Mouse (Mus musculus) G1E (cell line): ENCODE data around the gene Opn4. TPM values are rescaled to one million over a fixed set of nuclear protein-coding genes. Genes with fewer than 3 reads are reported as not detected.

Experiments used
- ATAC-seq: 2 replicates; pipeline ENCODE4 v1.8.0; 2016; ENCODE audit warnings: mild to moderate bottlenecking; ENCODE audit not compliant: insufficient number of reproducible peaks, poor library complexity, low FRiP score, severe bottlenecking; ENCODE audit errors: extremely low read depth
- DNase-seq: peaks from one replicate; pipeline ENCODE4 v3.0.0; 2012; ENCODE audit warnings: low spot score
- H3K27me3 ChIP-seq: 2 replicates; pipeline ENCODE4 v1.6.1; 2012; ENCODE audit warnings: mild to moderate bottlenecking, low read length, inconsistent platforms; ENCODE audit not compliant: insufficient read depth
- H3K36me3 ChIP-seq: replicated peaks from 2 replicates; pipeline ENCODE3; 2012; ENCODE audit warnings: mild to moderate bottlenecking, inconsistent platforms
- H3K4me1 ChIP-seq: 2 replicates; pipeline ENCODE4 v1.6.1; 2012; ENCODE audit warnings: low read depth, low read length, inconsistent platforms, mixed read lengths; ENCODE audit not compliant: insufficient read depth
- H3K4me3 ChIP-seq: 2 replicates; pipeline ENCODE4 v1.5.1; 2012; ENCODE audit warnings: low read depth, mild to moderate bottlenecking, inconsistent platforms, low read length, moderate library complexity, mixed read lengths
- H3K9me3 ChIP-seq: replicated peaks from 2 replicates; pipeline ENCODE4 v1.6.1; 2012; ENCODE audit warnings: inconsistent platforms
- CTCF ChIP-seq: IDR thresholded peaks from 2 replicates; pipeline ENCODE4 v1.5.1; 2012; ENCODE audit warnings: low read depth, low read length, inconsistent platforms, mixed read lengths
- GATA1 ChIP-seq: IDR thresholded peaks from 2 replicates; pipeline ENCODE4 v1.6.1; 2012; ENCODE audit warnings: borderline replicate concordance, low read length, inconsistent platforms, mixed read lengths
- GATA2 ChIP-seq: IDR thresholded peaks from 2 replicates; pipeline ENCODE4 v1.6.1; 2012; ENCODE audit warnings: low read depth, low read length, inconsistent platforms, borderline replicate concordance
- POLR2AphosphoS5 ChIP-seq: IDR thresholded peaks from 2 replicates; pipeline ENCODE4 v1.6.1; 2012; ENCODE audit warnings: low read depth, low read length, inconsistent platforms; ENCODE audit not compliant: insufficient replicate concordance
- TAL1 ChIP-seq: conservative IDR thresholded peaks from 2 replicates; pipeline ENCODE4 v1.6.1; 2012; ENCODE audit warnings: low read depth, low read length, inconsistent platforms, mixed read lengths
- polyA plus RNA-seq: library from polyadenylated mRNA; stranded (reverse); fragments of >175 nt; gene quantifications from 2 replicates; pipeline ENCODE4 v1.2.3, GENCODE M21; 2012
- total RNA-seq, 2 experiments: library from RNA; stranded (forward) in 1 of 2; stranded (reverse) in 1 of 2; fragments of 200-1000 nt in 1 of 2; fragments of >200 nt in 1 of 2; fragmentation: Nextera tagmentation in 1 of 2; gene quantifications; 2 replicates each; pipeline ENCODE4 v1.2.3; 2014 to 2017

Opn4 gene
- total and polyA plus RNA-seq, 3 experiments: 0.05 TPM; not detected in 2

DNA sequence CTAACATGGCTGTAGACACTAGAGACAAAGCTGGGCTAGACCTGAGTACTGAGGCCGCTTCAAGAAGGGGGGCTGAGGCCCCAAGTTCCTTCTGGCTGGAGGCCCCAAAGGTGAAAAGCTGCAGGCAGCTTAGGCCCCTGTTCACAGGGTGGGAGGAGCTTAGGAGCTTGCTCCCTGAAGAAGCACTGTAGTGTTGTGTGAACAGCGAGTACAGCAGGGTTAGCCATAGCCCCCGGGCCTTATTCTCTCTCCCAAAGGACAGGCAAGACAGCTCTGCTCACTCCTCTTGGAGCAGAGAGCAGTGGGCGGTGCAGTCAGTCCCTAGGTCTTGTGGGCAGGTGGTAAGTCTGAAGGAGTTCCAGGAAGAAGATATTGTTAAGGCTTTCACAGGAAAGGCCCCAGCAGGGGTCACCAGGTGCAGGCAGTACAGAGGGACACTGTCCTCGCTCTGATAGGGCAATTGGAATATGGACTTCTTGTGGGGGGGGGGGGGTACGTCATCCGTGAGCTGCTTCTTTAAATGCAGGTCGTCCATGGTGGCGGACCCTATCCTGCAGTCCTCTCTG, 26.5 kb downstream of the Opn4 start:
- DNase-seq (no peak), ATAC-seq (no peak)
- peaks cover 10% of the 10 kb centered on the region for H3K4me1 ChIP-seq
- H3K4me3 ChIP-seq: no peak overlapping the region
- TF ChIP-seq GATA1 (no peak), POLR2AphosphoS5 (no peak), TAL1 (no peak), CTCF (no peak), GATA2 (no peak)
- no peaks in the 10 kb centered on the region for H3K9me3 ChIP-seq
- peaks cover 4% of the 10 kb centered on the region; the same call in 1 of the 2 replicates for H3K27me3 ChIP-seq
- no peaks in the 10 kb centered on the region for H3K36me3 ChIP-seq

DNA sequence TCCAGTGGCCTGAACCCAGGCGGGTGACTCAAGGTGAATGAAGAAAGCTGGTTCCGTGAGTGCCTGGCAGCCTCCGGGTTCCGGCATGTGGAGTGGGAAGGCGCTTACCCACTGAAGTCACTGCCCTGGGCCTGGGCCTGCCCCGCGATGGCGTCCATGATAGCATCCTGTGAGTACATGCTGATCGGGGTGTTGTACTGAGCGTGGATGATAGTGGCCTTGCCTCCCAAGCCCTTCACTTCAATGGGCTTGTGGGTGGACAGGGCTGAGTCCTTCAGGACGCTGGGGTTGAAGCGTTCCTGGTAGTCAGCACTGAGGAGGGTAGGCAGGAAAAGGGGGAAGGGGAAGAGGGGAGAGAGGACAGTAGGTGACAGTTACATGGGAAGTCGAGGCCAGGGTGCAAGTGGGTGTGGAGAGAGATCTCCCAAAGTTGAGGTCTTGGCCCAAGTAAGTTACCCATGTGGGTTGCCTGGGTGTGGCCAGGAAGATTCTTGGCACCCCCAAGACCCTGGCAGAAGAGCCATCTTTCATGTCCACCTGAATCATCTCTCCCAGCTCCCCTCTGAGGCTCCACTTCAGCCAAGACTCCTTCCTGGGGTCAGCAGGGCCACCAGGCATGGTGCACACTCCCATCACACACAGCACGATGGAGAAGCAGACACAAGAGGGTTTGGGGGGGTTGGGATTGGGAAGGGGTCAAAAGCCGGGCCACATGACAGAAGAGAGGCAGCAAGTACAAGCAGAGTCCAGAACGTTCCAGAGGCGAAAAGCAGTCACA, 28.1 kb downstream of the Opn4 start:
- TF ChIP-seq TAL1: no peak
- TF ChIP-seq GATA2: no peak
- no peak for TF ChIP-seq CTCF
- no peak for TF ChIP-seq GATA1
- no peak for TF ChIP-seq POLR2AphosphoS5
- peaks cover 4% of the 10 kb centered on the region; the same call in 1 of the 2 replicates for H3K27me3 ChIP-seq
- DNase-seq (no peak), ATAC-seq (no peak)
- no peaks in the 10 kb centered on the region for H3K36me3 ChIP-seq
- peaks cover 10% of the 10 kb centered on the region for H3K4me1 ChIP-seq
- no peaks in the 10 kb centered on the region for H3K9me3 ChIP-seq
- no peak overlapping the region for H3K4me3 ChIP-seq

GRCm38 (mm10) chr14:34570903-34571302, 29.0 kb downstream of the Opn4 start:
- DNase-seq (no peak), ATAC-seq (no peak)
- Histone ChIP-seq H3K27me3 (peaks cover 4% of the 10 kb centered on the region; the same call in 1 of the 2 replicates), H3K9me3 (no peaks in the 10 kb centered on the region), H3K36me3 (no peaks in the 10 kb centered on the region), H3K4me1 (peaks cover 10% of the 10 kb centered on the region), H3K4me3 (no peak overlapping the region)
- TF ChIP-seq GATA2: no peak

- DNase-seq: peak; percentile 40
- H3K36me3 ChIP-seq: no peaks in the 10 kb centered on the region
- ATAC-seq: no peak
These were observed 29.6 kb downstream of the Opn4 start for GRCm38 (mm10) chr14:34570294-34570693.

DNA sequence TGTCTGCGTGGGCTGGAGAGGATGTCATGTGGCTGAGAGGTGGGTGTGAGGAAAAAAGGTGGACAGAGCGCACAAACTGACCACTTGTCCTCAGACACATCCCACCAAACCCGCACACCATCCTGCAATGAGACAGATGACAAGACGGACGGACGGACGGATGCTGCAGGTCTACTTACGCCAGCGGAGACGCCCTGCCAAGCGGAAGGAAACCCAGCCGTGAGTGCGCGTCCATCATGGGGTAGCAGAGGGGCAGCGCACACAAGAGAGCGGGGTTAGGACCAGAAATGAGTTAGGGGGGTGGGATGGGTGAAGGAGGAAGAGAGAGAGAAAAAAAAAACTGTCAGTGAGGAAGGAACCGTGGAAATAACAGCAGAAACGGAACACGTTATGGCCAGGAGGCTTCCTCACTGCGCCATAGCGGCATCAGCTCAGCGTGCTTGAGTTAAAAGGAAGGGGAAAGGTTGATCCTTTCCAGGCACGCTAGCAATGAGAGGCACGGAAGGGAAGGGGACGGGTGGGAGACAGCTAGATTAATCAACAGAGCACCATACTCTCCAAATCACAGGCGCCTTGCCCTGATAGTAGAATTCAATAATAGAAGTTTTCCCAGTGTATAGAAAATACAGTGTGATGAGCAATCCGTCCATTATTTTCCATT, 30.3 kb downstream of the Opn4 start:
- Histone ChIP-seq H3K36me3 (no peaks in the 10 kb centered on the region), H3K4me3 (no peak overlapping the region), H3K27me3 (peaks cover 4% of the 10 kb centered on the region; the same call in 1 of the 2 replicates), H3K9me3 (no peaks in the 10 kb centered on the region), H3K4me1 (peaks cover 10% of the 10 kb centered on the region)
- TF ChIP-seq POLR2AphosphoS5 (no peak), GATA1 (no peak), GATA2 (no peak), TAL1 (no peak), CTCF (no peak)
- no peak for DNase-seq
- no peak for ATAC-seq

More at GRCm38 (mm10) chr14:34570294-34570693, 29.6 kb downstream of the Opn4 start:
- Histone ChIP-seq H3K4me1 (peaks cover 10% of the 10 kb centered on the region), H3K27me3 (peaks cover 4% of the 10 kb centered on the region; the same call in 1 of the 2 replicates), H3K4me3 (no peak overlapping the region), H3K9me3 (no peaks in the 10 kb centered on the region)
- TF ChIP-seq GATA1 (no peak), CTCF (peak; percentile 50; the same call in 1 of the 2 replicates)

- DNase-seq (no peak), ATAC-seq (no peak)
- H3K36me3 ChIP-seq: no peaks in the 10 kb centered on the region
- H3K4me1 ChIP-seq: peaks cover 7% of the 10 kb centered on the region
- no peaks in the 10 kb centered on the region for H3K9me3 ChIP-seq
- H3K27me3 ChIP-seq: peaks cover 4% of the 10 kb centered on the region; the same call in 1 of the 2 replicates
- no peak overlapping the region for H3K4me3 ChIP-seq
- no peak for TF ChIP-seq GATA2
- TF ChIP-seq POLR2AphosphoS5: no peak
- no peak for TF ChIP-seq CTCF
- no peak for TF ChIP-seq TAL1
- no peak for TF ChIP-seq GATA1
These were observed 31.3 kb downstream of the Opn4 start for GRCm38 (mm10) chr14:34568626-34569025.
